Mouse (Mus musculus) G1E (cell line): ENCODE data around the gene Vmn2r86.

Experiments used
- CTCF ChIP-seq: IDR thresholded peaks from 2 replicates; pipeline ENCODE4 v1.5.1; 2012; ENCODE audit warnings: low read depth, low read length, inconsistent platforms, mixed read lengths
- GATA1 ChIP-seq: IDR thresholded peaks from 2 replicates; pipeline ENCODE4 v1.6.1; 2012; ENCODE audit warnings: borderline replicate concordance, low read length, inconsistent platforms, mixed read lengths
- GATA2 ChIP-seq: IDR thresholded peaks from 2 replicates; pipeline ENCODE4 v1.6.1; 2012; ENCODE audit warnings: low read depth, low read length, inconsistent platforms, borderline replicate concordance
- POLR2AphosphoS5 ChIP-seq: IDR thresholded peaks from 2 replicates; pipeline ENCODE4 v1.6.1; 2012; ENCODE audit warnings: low read depth, low read length, inconsistent platforms; ENCODE audit not compliant: insufficient replicate concordance
- TAL1 ChIP-seq: conservative IDR thresholded peaks from 2 replicates; pipeline ENCODE4 v1.6.1; 2012; ENCODE audit warnings: low read depth, low read length, inconsistent platforms, mixed read lengths

DNA sequence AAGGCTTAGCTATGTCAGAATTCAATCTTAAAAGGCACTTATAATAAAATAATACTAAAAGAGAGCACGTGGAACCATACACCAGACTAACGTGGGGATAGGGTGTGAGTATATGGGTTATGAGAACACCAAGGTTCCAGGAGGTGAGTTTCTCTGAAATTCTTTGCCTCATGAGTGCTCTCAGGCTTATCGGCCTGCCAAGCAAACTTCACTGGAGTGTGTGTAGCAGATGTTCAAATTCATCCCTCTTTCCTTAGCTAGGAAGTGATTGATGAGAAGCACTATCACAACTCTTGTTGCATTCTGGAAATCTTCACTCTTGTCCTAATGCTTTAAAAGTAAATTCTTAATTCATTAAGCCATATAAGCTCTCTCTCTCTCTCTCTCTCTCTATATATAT, 35.4 kb downstream of the Vmn2r86 start:
- TF ChIP-seq CTCF: no peak
- TF ChIP-seq GATA1: no peak
- no peak for TF ChIP-seq TAL1
- no peak for TF ChIP-seq POLR2AphosphoS5
- no peak for TF ChIP-seq GATA2
